Comparison of ENCODE assay signal across 8 mouse cellular contexts in the genomic region with DNA sequence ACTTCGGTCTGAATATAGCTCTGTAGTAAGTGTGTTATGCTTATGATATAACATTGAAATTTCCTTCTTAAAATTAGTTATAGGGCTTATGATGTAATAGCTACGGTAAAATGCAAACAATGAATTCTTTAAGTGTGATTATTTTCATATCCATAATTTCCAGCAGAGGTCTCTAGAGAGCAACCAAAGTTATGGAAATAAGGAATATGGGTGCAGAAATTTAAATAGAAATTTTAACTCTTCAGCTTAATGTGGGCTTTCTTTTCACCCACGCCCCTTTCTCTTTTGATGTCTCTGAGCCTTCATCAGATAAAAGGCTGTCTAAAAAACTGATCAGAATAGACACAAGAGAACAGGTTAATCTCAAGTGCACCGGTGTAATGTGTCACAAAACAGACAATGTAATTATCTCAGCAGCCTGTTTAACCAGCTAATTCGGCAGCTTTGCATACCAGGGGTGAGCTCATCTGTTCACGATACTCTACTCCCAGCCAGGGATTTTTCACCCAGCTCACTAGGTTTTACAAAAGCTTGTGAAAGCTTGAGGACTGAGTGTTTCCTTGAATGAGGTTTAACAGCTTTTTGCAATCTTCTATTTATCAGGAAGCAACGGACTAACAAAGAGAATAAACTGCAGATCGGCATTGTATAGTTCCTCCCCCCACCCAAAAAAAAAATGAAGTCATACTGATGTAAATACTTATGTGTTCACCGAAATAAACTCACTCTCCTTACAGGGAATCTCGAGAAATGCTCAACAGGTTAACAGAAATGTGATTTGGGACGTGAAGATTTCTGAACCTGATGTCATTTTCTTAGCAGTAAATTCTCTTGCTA.
DNase-seq lines count a peak whose midpoint lies in the region; ATAC-seq lines count a peak whose summit lies in the region.

No protein-coding gene starts in this region.

- no peaks in the 10 kb centered on the region for H3K9me3 ChIP-seq in kidney, embryonic 16.5 days (ENCODE audit: low read length)
- H3K9me3 ChIP-seq in hindbrain, embryonic 14.5 days (ENCODE audit: control insufficient read depth, low read length): no peaks in the 10 kb centered on the region
- no peaks in the 10 kb centered on the region for H3K9me3 ChIP-seq in neural tube, embryonic 14.5 days (ENCODE audit: control insufficient read depth, low read length)

- 0 out of 2 replicates have a peak, but pooled peaks cover 4% of the 10 kb centered on the region for H3K4me1 ChIP-seq in kidney, embryonic 16.5 days (ENCODE audit: insufficient read depth, low read length)
- 0 out of 2 replicates have a peak, but pooled peaks cover 3% of the 10 kb centered on the region for H3K4me1 ChIP-seq in hindbrain, embryonic 14.5 days (replicated peaks; ENCODE audit: control insufficient read depth, insufficient read depth, low read length)
- H3K4me1 ChIP-seq in neural tube, embryonic 14.5 days (ENCODE audit: control insufficient read depth, insufficient read depth, low read length): no peaks in the 10 kb centered on the region

- H3K9ac ChIP-seq in kidney, embryonic 16.5 days (replicated peaks; ENCODE audit: low read length): no peak overlapping the region
- H3K9ac ChIP-seq in hindbrain, embryonic 14.5 days: no peak overlapping the region
- no peak overlapping the region for H3K9ac ChIP-seq in neural tube, embryonic 14.5 days (replicated peaks; ENCODE audit: low read depth, low read length)

- no peaks in the 10 kb centered on the region for H3K36me3 ChIP-seq in kidney, embryonic 16.5 days (ENCODE audit: insufficient read depth, low read length)
- H3K36me3 ChIP-seq in hindbrain, embryonic 14.5 days (replicated peaks; ENCODE audit: control insufficient read depth, insufficient read depth): no peaks in the 10 kb centered on the region
- no peaks in the 10 kb centered on the region for H3K36me3 ChIP-seq in neural tube, embryonic 14.5 days (ENCODE audit: control insufficient read depth, insufficient read depth, low read length)

- peak; percentile 39; the same call in 1 of the 2 replicates for ATAC-seq in kidney, embryonic 16.5 days (ENCODE audit: low FRiP score, low TSS enrichment)
- ATAC-seq in hindbrain, embryonic 14.5 days (ENCODE audit: low FRiP score): no peak
- ATAC-seq in neural tube, embryonic 14.5 days (ENCODE audit: low read depth): peak; percentile 49; the same call in 1 of the 2 replicates
- ATAC-seq in erythroblast, adult 5-6 weeks (replicated peaks; ENCODE audit: low FRiP score, poor library complexity, severe bottlenecking): no peak

- WGBS in kidney, embryonic 16.5 days: 50% methylated on average over 11 of the region's 11 CpGs
- 50% methylated on average over 11 of the region's 11 CpGs for WGBS in hindbrain, embryonic 14.5 days
- WGBS in neural tube, embryonic 14.5 days: 53% methylated on average over 11 of the region's 11 CpGs

- H3K4me3 ChIP-seq in kidney, embryonic 16.5 days (ENCODE audit: low read length): peak overlapping the region; percentile 11; the same call in 1 of the 2 replicates
- no peak overlapping the region for H3K4me3 ChIP-seq in hindbrain, embryonic 14.5 days (replicated peaks; ENCODE audit: low read length)
- H3K4me3 ChIP-seq in neural tube, embryonic 14.5 days (ENCODE audit: low read depth, low read length): no peak overlapping the region

- H3K27me3 ChIP-seq in kidney, embryonic 16.5 days (ENCODE audit: insufficient read depth, low read length): no peaks in the 10 kb centered on the region
- H3K27me3 ChIP-seq in hindbrain, embryonic 14.5 days (ENCODE audit: control insufficient read depth, insufficient read depth, low read length): no peaks in the 10 kb centered on the region
- no peaks in the 10 kb centered on the region for H3K27me3 ChIP-seq in neural tube, embryonic 14.5 days (ENCODE audit: control insufficient read depth, insufficient read depth, low read length)

- H3K27ac ChIP-seq in kidney, embryonic 16.5 days (ENCODE audit: low read length): no peak overlapping the region
- H3K27ac ChIP-seq in hindbrain, embryonic 14.5 days: no peak overlapping the region
- no peak overlapping the region for H3K27ac ChIP-seq in neural tube, embryonic 14.5 days (ENCODE audit: low read depth, low read length)

- DNase-seq in kidney, adult 11 months: no peak
- peak; percentile 47 for DNase-seq in CD4-positive helper T cell, adult 2 months (ENCODE audit: low read depth, low spot score)
- peak; percentile 37 for DNase-seq in brain, adult 2 months (ENCODE audit: low read depth, low spot score)
- peak; percentile 75 for DNase-seq in hindbrain, embryonic 14.5 days (ENCODE audit: low spot score)
- no peak for DNase-seq in adrenal gland, adult 18-20 months (ENCODE audit: low spot score in 2 of 2)

- peak overlapping the region; percentile 38 for H3K4me2 ChIP-seq in kidney, embryonic 16.5 days (replicated peaks; ENCODE audit: low read depth, low read length)
- peak overlapping the region; percentile 19 for H3K4me2 ChIP-seq in hindbrain, embryonic 14.5 days (replicated peaks)
- no peak overlapping the region for H3K4me2 ChIP-seq in neural tube, embryonic 14.5 days (ENCODE audit: low read depth, low read length)

Comparison
In these comparisons a context has a peak if more than half of its experiments do, and no peak if none do; other contexts are left out.
1. ATAC-seq: peak in kidney, embryonic 16.5 days (single experiment) and neural tube, embryonic 14.5 days (single experiment); none in hindbrain, embryonic 14.5 days (single experiment) and erythroblast, adult 5-6 weeks (single experiment).
2. DNase-seq: peak in CD4-positive helper T cell, adult 2 months (single experiment), brain, adult 2 months (single experiment) and hindbrain, embryonic 14.5 days (single experiment); none in kidney, adult 11 months (single experiment) and adrenal gland, adult 18-20 months (0 of 2).